ENCODE assay signal across 8 mouse cellular contexts in the genomic region with DNA sequence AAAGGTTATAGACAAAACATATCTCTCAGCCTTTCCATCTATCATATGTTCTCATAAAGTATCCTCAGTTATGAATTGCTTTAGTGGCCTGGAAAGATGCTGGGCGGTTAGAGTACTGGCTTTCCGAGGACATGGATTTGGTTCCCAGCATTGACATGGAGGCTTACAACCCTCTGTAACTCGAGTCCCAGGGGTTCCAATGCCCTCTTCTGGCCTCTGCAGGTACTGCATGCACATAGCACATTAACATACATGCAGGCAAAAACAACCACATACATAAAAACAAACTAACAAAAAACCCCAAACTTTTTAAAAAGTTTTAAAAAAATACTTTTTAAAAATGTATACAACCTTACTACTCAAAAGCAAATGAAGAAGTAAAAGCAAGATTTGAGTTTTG. TPM values are rescaled to one million over a fixed set of nuclear protein-coding genes. Genes with fewer than 3 reads are reported as not detected.
DNase-seq lines count a peak whose midpoint lies in the region.

No protein-coding gene starts in this region.

- peak; percentile 8 to 24 for DNase-seq in cerebellum, postnatal 10 days
- DNase-seq in cerebellum, adult 9-11 months: no peak
- DNase-seq in lung, postnatal 36 days: peak; percentile 46
- no peak for DNase-seq in lung, adult 18-20 months
- peak; percentile 25 for DNase-seq in c-Kit-negative CD71-positive TER-119-positive erythroid progenitor cells, embryonic 14.5 days (ENCODE audit: low read depth, low spot score)
- DNase-seq in thymus, postnatal 14 days: peak; percentile 58
- DNase-seq in right cerebral cortex, postnatal 10 days (ENCODE audit: low spot score in 2 of 2): no peak
- DNase-seq in heart, adult 8-10 months (ENCODE audit: low spot score): no peak

RNA-seq across cellular contexts. Expression of a gene that starts 28.5 kb away (rescaled TPM):
- total RNA-seq in heart, adult 8-10 months (2022): 1 to 10 TPM; 2.5 TPM

RNA-seq across cellular contexts. Expression of a gene that starts 59.5 kb away (rescaled TPM):
- total RNA-seq in heart, adult 8-10 months (2022): 10 to 100 TPM; 18.1 to 19.5 (median 18.5) TPM

Comparison
In these comparisons a context has a peak if more than half of its experiments do, and no peak if none do; other contexts are left out.
1. DNase-seq: peak in cerebellum, postnatal 10 days (2 of 2), lung, postnatal 36 days (single experiment), c-Kit-negative CD71-positive TER-119-positive erythroid progenitor cells, embryonic 14.5 days (single experiment) and thymus, postnatal 14 days (single experiment); none in cerebellum, adult 9-11 months (single experiment), lung, adult 18-20 months (0 of 2), right cerebral cortex, postnatal 10 days (0 of 2) and heart, adult 8-10 months (single experiment).